Mouse (Mus musculus): ENCODE results near the gene Yaf2. TPM values are rescaled to one million over a fixed set of nuclear protein-coding genes. Genes with fewer than 3 reads are reported as not detected.

Gene Yaf2
- polyA plus RNA-seq, 1 experiment from 2014 or later, result 56.0 TPM

- Histone ChIP-seq H3K4me2 (replicated peaks) (no peak overlapping the region), H3K27me3 (no peaks in the 10 kb centered on the region), H3K9ac (no peak overlapping the region), H3K27ac (replicated peaks) (no peak overlapping the region), H3K4me3 (replicated peaks) (no peak overlapping the region), H3K9me3 (replicated peaks) (no peaks in the 10 kb centered on the region), H3K4me1 (no peaks in the 10 kb centered on the region), H3K36me3 (peaks cover 27% of the 10 kb centered on the region)
- WGBS, result 83% methylated on average over 6 of the region's 6 CpGs
- ATAC-seq (ENCODE audit: insufficient number of reproducible peaks, low FRiP score, low TSS enrichment, low read depth), result no peak
Measured at GRCm38 (mm10) chr15:93284326-93284725, 52.4 kb downstream of the Yaf2 start.

GRCm38 (mm10) chr15:93283349-93283748 is 53.4 kb downstream of the Yaf2 start:
- no peaks in the 10 kb centered on the region for H3K27me3 ChIP-seq
- H3K27ac ChIP-seq (replicated peaks), result no peak overlapping the region
- 64% methylated on average over 11 of the region's 11 CpGs for WGBS

GRCm38 (mm10) chr15:93276276-93276675 is 60.5 kb downstream of the Yaf2 start:
- ATAC-seq (ENCODE audit: insufficient number of reproducible peaks, low FRiP score, low TSS enrichment, low read depth), result no peak
- Histone ChIP-seq H3K36me3 (peaks cover 5% of the 10 kb centered on the region; the same call in 1 of the 2 replicates), H3K9ac (0 out of 2 replicates have a peak overlapping the region, but pooled peaks have one; percentile 10), H3K27ac (replicated peaks) (peak overlapping the region; percentile 94; the same call in 1 of the 2 replicates), H3K9me3 (replicated peaks) (no peaks in the 10 kb centered on the region), H3K27me3 (no peaks in the 10 kb centered on the region), H3K4me1 (peaks cover 19% of the 10 kb centered on the region), H3K4me3 (replicated peaks) (peak overlapping the region; percentile 79), H3K4me2 (replicated peaks) (peak overlapping the region; percentile 88)
- WGBS, result 3% methylated on average over 14 of the region's 14 CpGs

More at GRCm38 (mm10) chr15:93283349-93283748, 53.4 kb downstream of the Yaf2 start:
- H3K4me2 ChIP-seq (replicated peaks), result no peak overlapping the region
- peaks cover 20% of the 10 kb centered on the region for H3K36me3 ChIP-seq
- no peaks in the 10 kb centered on the region for H3K4me1 ChIP-seq
- no peak overlapping the region for H3K9ac ChIP-seq
- H3K4me3 ChIP-seq (replicated peaks), result no peak overlapping the region
- ATAC-seq (ENCODE audit: insufficient number of reproducible peaks, low FRiP score, low TSS enrichment, low read depth), result no peak
- H3K9me3 ChIP-seq (replicated peaks), result no peaks in the 10 kb centered on the region

- peak; percentile 32 for ATAC-seq (ENCODE audit: insufficient number of reproducible peaks, low FRiP score, low TSS enrichment, low read depth)
- Histone ChIP-seq H3K4me3 (replicated peaks) (peak overlapping the region; percentile 79), H3K9ac (peak overlapping the region; percentile 27), H3K9me3 (replicated peaks) (no peaks in the 10 kb centered on the region), H3K4me1 (peaks cover 19% of the 10 kb centered on the region), H3K4me2 (replicated peaks) (peak overlapping the region; percentile 88), H3K27me3 (no peaks in the 10 kb centered on the region), H3K36me3 (no peaks in the 10 kb centered on the region; the same call in 1 of the 2 replicates), H3K27ac (replicated peaks) (peak overlapping the region; percentile 94)
- WGBS, result under 1% methylated on average over 21 of the region's 21 CpGs
Measured at GRCm38 (mm10) chr15:93275623-93276022, 61.1 kb downstream of the Yaf2 start.

- peak within 1 kb of the TSS; percentile 89 for H3K9ac ChIP-seq
- under 1% methylated on average over 84 of the region's 93 CpGs for WGBS
- peak within 1 kb of the TSS; percentile 88 for H3K4me2 ChIP-seq (replicated peaks)
- peak within 1 kb of the TSS; percentile 94 for H3K27ac ChIP-seq (replicated peaks)
- H3K4me3 ChIP-seq (replicated peaks), result peak within 1 kb of the TSS; percentile 79
- no peaks in the 10 kb centered on the region for H3K27me3 ChIP-seq
- H3K4me1 ChIP-seq, result peaks cover 19% of the 10 kb centered on the region
- no peaks in the 10 kb centered on the region for H3K9me3 ChIP-seq (replicated peaks)
- peak; percentile 99 for ATAC-seq (ENCODE audit: insufficient number of reproducible peaks, low FRiP score, low TSS enrichment, low read depth)
- H3K36me3 ChIP-seq, result no peaks in the 10 kb centered on the region
Measured at GRCm38 (mm10) chr15:93274679-93275583, 61.8 kb downstream of the Yaf2 start, which contains the start of gene Gxylt1. Gxylt1 (minus strand) TSS chr15:93275179.

- peak overlapping the region; percentile 55 for H3K4me2 ChIP-seq (replicated peaks)
- no peaks in the 10 kb centered on the region for H3K27me3 ChIP-seq
- H3K4me3 ChIP-seq (replicated peaks), result peak overlapping the region; percentile 79
- peaks cover 19% of the 10 kb centered on the region for H3K4me1 ChIP-seq
- H3K36me3 ChIP-seq, result no peaks in the 10 kb centered on the region
- ATAC-seq (ENCODE audit: insufficient number of reproducible peaks, low FRiP score, low TSS enrichment, low read depth), result no peak
- H3K9ac ChIP-seq, result peak overlapping the region; percentile 89
- no peaks in the 10 kb centered on the region for H3K9me3 ChIP-seq (replicated peaks)
- peak overlapping the region; percentile 94 for H3K27ac ChIP-seq (replicated peaks)
- WGBS, result 37% methylated on average over 19 of the region's 19 CpGs
Measured at GRCm38 (mm10) chr15:93273788-93274678, 62.7 kb downstream of the Yaf2 start.

GRCm38 (mm10) chr15:93272948-93273347 is 63.8 kb downstream of the Yaf2 start:
- Histone ChIP-seq H3K9ac (no peak overlapping the region), H3K4me3 (replicated peaks) (no peak overlapping the region), H3K4me2 (replicated peaks) (no peak overlapping the region), H3K4me1 (peaks cover 19% of the 10 kb centered on the region), H3K9me3 (replicated peaks) (no peaks in the 10 kb centered on the region), H3K27ac (replicated peaks) (no peak overlapping the region), H3K27me3 (no peaks in the 10 kb centered on the region), H3K36me3 (no peaks in the 10 kb centered on the region)
- WGBS, result 87% methylated on average over 9 of the region's 9 CpGs
- ATAC-seq (ENCODE audit: insufficient number of reproducible peaks, low FRiP score, low TSS enrichment, low read depth), result no peak

GRCm38 (mm10) chr15:93270289-93270855 is 66.4 kb downstream of the Yaf2 start:
- Histone ChIP-seq H3K27me3 (no peaks in the 10 kb centered on the region), H3K4me1 (peaks cover 12% of the 10 kb centered on the region), H3K27ac (replicated peaks) (no peak overlapping the region), H3K9ac (no peak overlapping the region), H3K9me3 (replicated peaks) (no peaks in the 10 kb centered on the region), H3K4me2 (replicated peaks) (no peak overlapping the region), H3K36me3 (no peaks in the 10 kb centered on the region), H3K4me3 (replicated peaks) (no peak overlapping the region)
- 77% methylated on average over 9 of the region's 9 CpGs for WGBS
- ATAC-seq (ENCODE audit: insufficient number of reproducible peaks, low FRiP score, low TSS enrichment, low read depth), result no peak

- 90% methylated on average over 7 of the region's 7 CpGs for WGBS
- no peaks in the 10 kb centered on the region for H3K27me3 ChIP-seq
- peaks cover 12% of the 10 kb centered on the region for H3K4me1 ChIP-seq
- H3K4me3 ChIP-seq (replicated peaks), result no peak overlapping the region
- H3K36me3 ChIP-seq, result no peaks in the 10 kb centered on the region
- H3K9ac ChIP-seq, result no peak overlapping the region
- H3K9me3 ChIP-seq (replicated peaks), result no peaks in the 10 kb centered on the region
- no peak for ATAC-seq (ENCODE audit: insufficient number of reproducible peaks, low FRiP score, low TSS enrichment, low read depth)
- H3K4me2 ChIP-seq (replicated peaks), result no peak overlapping the region
- no peak overlapping the region for H3K27ac ChIP-seq (replicated peaks)
Measured at GRCm38 (mm10) chr15:93269572-93269971, 67.2 kb downstream of the Yaf2 start.

GRCm38 (mm10) chr15:93268001-93268400 is 68.7 kb downstream of the Yaf2 start:
- no peak overlapping the region for H3K9ac ChIP-seq
- 0 out of 2 replicates have a peak, but pooled peaks cover under 1% of the 10 kb centered on the region for H3K4me1 ChIP-seq
- no peak overlapping the region for H3K4me3 ChIP-seq (replicated peaks)
- no peak overlapping the region for H3K4me2 ChIP-seq (replicated peaks)
- H3K27ac ChIP-seq (replicated peaks), result no peak overlapping the region
- H3K9me3 ChIP-seq (replicated peaks), result no peaks in the 10 kb centered on the region
- H3K36me3 ChIP-seq, result no peaks in the 10 kb centered on the region
- WGBS, result 98% methylated on average over 1 of the region's 1 CpGs
- ATAC-seq (ENCODE audit: insufficient number of reproducible peaks, low FRiP score, low TSS enrichment, low read depth), result no peak
- no peaks in the 10 kb centered on the region for H3K27me3 ChIP-seq
